26 mouse cellular contexts compared by ENCODE assay signal in the genomic region with DNA sequence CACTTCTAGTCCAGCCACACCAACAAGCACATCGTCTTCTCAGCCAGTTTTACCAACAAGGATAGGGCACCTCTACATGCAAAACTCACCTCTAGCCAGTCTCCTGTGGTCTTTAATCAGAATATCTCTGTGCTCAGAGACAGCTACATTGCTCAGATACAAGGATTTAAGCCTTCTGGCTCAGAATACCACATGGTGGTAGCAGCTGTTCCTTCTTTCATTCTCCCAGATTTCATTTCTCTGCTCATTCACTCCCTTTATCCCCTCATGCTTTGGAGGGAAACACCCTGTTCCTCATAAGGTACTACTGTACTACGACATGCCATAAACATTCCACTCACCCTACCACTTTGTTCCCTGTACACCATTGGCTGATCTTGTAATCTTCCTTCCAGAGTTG. TPM values are rescaled to one million over a fixed set of nuclear protein-coding genes. Genes with fewer than 3 reads are reported as not detected.
A peak's percentile ranks its signal among the peaks of the same experiment; 100 is the strongest.
DNase-seq lines count a peak whose midpoint lies in the region; ATAC-seq and TF ChIP-seq lines count a peak whose summit lies in the region.
"Had no signal": no experiment of that assay in that cellular context is flagged by ENCODE, and none has a peak within 500 bp of the region (broad histone marks: within the 10 kb centered on the region; RNA-seq: fewer than 3 reads in every experiment).

No protein-coding gene starts in this region.

- H3K4me1 ChIP-seq in forebrain, embryonic 13.5 days: peaks cover 45% of the 10 kb centered on the region
- H3K4me1 ChIP-seq in forebrain, embryonic 12.5 days: peaks cover 23% of the 10 kb centered on the region
- peaks cover 15 to 60% of the 10 kb centered on the region in 2 experiments; a peak in 3 of 4 replicates for H3K4me1 ChIP-seq in CH12.LX (ENCODE audit: control insufficient read depth in 1 of 2, insufficient read depth in 2 of 2)

- no peaks in the 10 kb centered on the region for H3K9me3 ChIP-seq in forebrain, embryonic 13.5 days (replicated peaks)
- no peaks in the 10 kb centered on the region for H3K9me3 ChIP-seq in forebrain, embryonic 12.5 days
- H3K9me3 ChIP-seq in CH12.LX (replicated peaks; ENCODE audit: low read length): no peaks in the 10 kb centered on the region
- H3K9me3 ChIP-seq: embryonic facial prominence, embryonic 12.5 days; heart, embryonic 13.5 days; midbrain, embryonic 10.5 days; midbrain, embryonic 15.5 days had no signal

- H3K27me3 ChIP-seq in forebrain, embryonic 13.5 days: no peaks in the 10 kb centered on the region
- H3K27me3 ChIP-seq in forebrain, embryonic 12.5 days: no peaks in the 10 kb centered on the region
- H3K27me3 ChIP-seq in CH12.LX (replicated peaks): no peaks in the 10 kb centered on the region
- H3K27me3 ChIP-seq: embryonic facial prominence, embryonic 12.5 days; heart, embryonic 13.5 days; midbrain, embryonic 15.5 days had no signal

- TF ChIP-seq POLR2A in CH12.LX (IDR thresholded peaks at IDR 0.05; ENCODE audit: low read depth, low read length): no peak

- no peak for TF ChIP-seq RAD21 in CH12.LX (IDR thresholded peaks at IDR 0.05; ENCODE audit: low read depth, low read length)

- dilution Hi-C loops in CH12.LX (cut with MboI; ENCODE audit: extremely low pct_ligation_motif_present, extremely low pct_unique_long_range_greater_than_20kb, low sequenced_read_pairs): no loop called here

- TF ChIP-seq CTCF in layer of hippocampus, adult 2 months (conservative IDR thresholded peaks at IDR 0.05): no peak
- TF ChIP-seq CTCF in CH12.LX (conservative IDR thresholded peaks at IDR 0.05 in 1 of 2, IDR thresholded peaks at IDR 0.05 in 1 of 2; ENCODE audit: low read depth in 2 of 2, low read length in 2 of 2): no peak

- no peak for ATAC-seq in forebrain, embryonic 13.5 days
- no peak for ATAC-seq in forebrain, embryonic 12.5 days (ENCODE audit: low FRiP score)
- ATAC-seq: activated CD4-positive, CD25-positive, alpha-beta regulatory T cell, adult 4 months; hindbrain, embryonic 16.5 days; midbrain, embryonic 15.5 days had no signal

- in situ Hi-C loops in CH12.LX (cut with MboI; ENCODE audit: low pct_ligation_motif_present, low pct_unique_long_range_greater_than_20kb, low sequenced_read_pairs): loop anchor here (5.0 kb wide), 1 partner anchor 51 kb away; no protein-coding TSS in a partner anchor

- H3K36me3 ChIP-seq in forebrain, embryonic 13.5 days (ENCODE audit: poor library complexity, severe bottlenecking): peaks cover 37% of the 10 kb centered on the region
- peaks cover 33% of the 10 kb centered on the region for H3K36me3 ChIP-seq in forebrain, embryonic 12.5 days (replicated peaks)
- H3K36me3 ChIP-seq in CH12.LX (replicated peaks in 1 of 2; ENCODE audit: control insufficient read depth in 1 of 2, insufficient read depth in 1 of 2, low read length in 1 of 2): peaks cover 22 to 37% of the 10 kb centered on the region in 2 experiments

- no peak overlapping the region for H3K9ac ChIP-seq in forebrain, embryonic 13.5 days
- no peak overlapping the region for H3K9ac ChIP-seq in forebrain, embryonic 12.5 days
- H3K9ac ChIP-seq in CH12.LX (ENCODE audit: insufficient read depth, low read depth): 0 out of 2 replicates have a peak overlapping the region, but pooled peaks have one; percentile 25
- H3K9ac ChIP-seq: embryonic facial prominence, embryonic 12.5 days; heart, embryonic 13.5 days; lung, embryonic 14.5 days; midbrain, embryonic 15.5 days had no signal

- WGBS in forebrain, embryonic 13.5 days: 88% methylated on average over 2 of the region's 2 CpGs
- 87% methylated on average over 2 of the region's 2 CpGs for WGBS in forebrain, embryonic 12.5 days

- no peak for TF ChIP-seq EP300 in CH12.LX (IDR thresholded peaks at IDR 0.05; ENCODE audit: low read length)

- H3K79me2 ChIP-seq in CH12.LX (replicated peaks; ENCODE audit: control insufficient read depth, extremely low read depth, insufficient read depth, poor library complexity, severe bottlenecking): peaks cover 69% of the 10 kb centered on the region

- no peak overlapping the region; the same call in 1 of the 2 replicates for H3K4me2 ChIP-seq in forebrain, embryonic 13.5 days
- no peak overlapping the region for H3K4me2 ChIP-seq in forebrain, embryonic 12.5 days
- H3K4me2 ChIP-seq in CH12.LX (ENCODE audit: insufficient read depth, low read depth, poor library complexity, severe bottlenecking): peak overlapping the region; percentile 51; the same call in 1 of the 2 replicates
- H3K4me2 ChIP-seq: embryonic facial prominence, embryonic 12.5 days; heart, embryonic 13.5 days; lung, embryonic 14.5 days; midbrain, embryonic 15.5 days had no signal

- no peak for DNase-seq in layer of hippocampus, adult 2 months (ENCODE audit: low spot score in 2 of 2)
- DNase-seq in layer of hippocampus, adult 9-10 months (ENCODE audit: low spot score): no peak
- DNase-seq in CH12.LX (ENCODE audit: extremely low read depth): no peak
- DNase-seq in brain, adult 2 months (ENCODE audit: low read depth, low spot score): peak; percentile 52
- no peak for DNase-seq in ovary, postnatal 36 days (ENCODE audit: low spot score)
- no peak for DNase-seq in kidney, postnatal 4 days
- DNase-seq: cerebellum, adult 11 months; cerebellum, adult 9-11 months; embryo, embryonic 11 days; heart, adult 2 months; heart, postnatal 10 days; kidney, adult 2 months; lung, embryonic 14.5 days; lung, postnatal 14 days; right cerebral cortex, postnatal 4 days; thymus, adult 2 months; thymus, postnatal 36 days had no signal

- H3K27ac ChIP-seq in forebrain, embryonic 13.5 days: peak overlapping the region; percentile 37
- no peak overlapping the region for H3K27ac ChIP-seq in forebrain, embryonic 12.5 days
- H3K27ac ChIP-seq in layer of hippocampus, adult 2 months: peak overlapping the region; percentile 49; the same call in 1 of the 2 replicates
- peak overlapping the region; percentile 32 for H3K27ac ChIP-seq in CH12.LX (ENCODE audit: insufficient read depth, low read depth)
- H3K27ac ChIP-seq: embryonic facial prominence, embryonic 12.5 days; heart, adult 2 months; heart, embryonic 13.5 days; kidney, postnatal 0 days; midbrain, embryonic 10.5 days; midbrain, embryonic 15.5 days had no signal

- H3K4me3 ChIP-seq in forebrain, embryonic 13.5 days: no peak overlapping the region
- H3K4me3 ChIP-seq in forebrain, embryonic 12.5 days (replicated peaks): no peak overlapping the region
- no peak overlapping the region for H3K4me3 ChIP-seq in layer of hippocampus, adult 2 months
- no peak overlapping the region for H3K4me3 ChIP-seq in CH12.LX (replicated peaks in 1 of 3; ENCODE audit: low read depth in 2 of 3, low read length in 2 of 3, poor library complexity in 1 of 3)
- H3K4me3 ChIP-seq: embryonic facial prominence, embryonic 12.5 days; heart, adult 2 months; heart, embryonic 13.5 days; midbrain, embryonic 10.5 days; midbrain, embryonic 15.5 days had no signal

TF ChIP-seq in CH12.LX, 34 proteins besides CTCF, POLR2A, EP300 and RAD21:
- TF ChIP-seq NRF1 (IDR thresholded peaks at IDR 0.05; ENCODE audit: low read depth, low read length): no peak
- TF ChIP-seq HCFC1 (IDR thresholded peaks at IDR 0.05; ENCODE audit: low read depth, low read length): no peak
- no peak for TF ChIP-seq PAX5 (IDR thresholded peaks at IDR 0.05; ENCODE audit: low read length)
- TF ChIP-seq SIN3A (IDR thresholded peaks at IDR 0.05; ENCODE audit: low read length): no peak
- no peak for TF ChIP-seq CHD2 (IDR thresholded peaks at IDR 0.05; ENCODE audit: low read length)
- no peak for TF ChIP-seq ELF1 (IDR thresholded peaks at IDR 0.05; ENCODE audit: low read depth, low read length)

RNA-seq across cellular contexts. Expression of gene Top1, which starts 7.5 kb away (rescaled TPM):
- 126 and 149 TPM in 2 replicates for polyA plus RNA-seq in forebrain, embryonic 13.5 days (2015; fragmentation: Nextera tagmentation; extraction: Ambion mirVana)
- polyA plus RNA-seq in forebrain, embryonic 12.5 days (2016; fragmentation: Nextera tagmentation; extraction: Ambion mirVana): 146 and 148 TPM in 2 replicates
- total RNA-seq in layer of hippocampus, adult 2 months (2021): 10 to 100 TPM; 79.4 to 83.9 TPM
- total RNA-seq in CH12.LX (2012; rRNA removed) (91.3 and 150 TPM in 2 replicates), CH12.LX (2014; rRNA removed) (89.8 and 91.4 TPM in 2 replicates)
- polyA plus RNA-seq in CH12.LX (2012; ENCODE audit: insufficient read length, low read depth): 299 and 312 TPM in 2 replicates
